Mouse (Mus musculus): Measurements from ENCODE around the gene Cpn2. TPM values are rescaled to one million over a fixed set of nuclear protein-coding genes. Genes with fewer than 3 reads are reported as not detected.

Cpn2 gene
- polyA plus RNA-seq, 1 experiment: 0.54 TPM

DNA sequence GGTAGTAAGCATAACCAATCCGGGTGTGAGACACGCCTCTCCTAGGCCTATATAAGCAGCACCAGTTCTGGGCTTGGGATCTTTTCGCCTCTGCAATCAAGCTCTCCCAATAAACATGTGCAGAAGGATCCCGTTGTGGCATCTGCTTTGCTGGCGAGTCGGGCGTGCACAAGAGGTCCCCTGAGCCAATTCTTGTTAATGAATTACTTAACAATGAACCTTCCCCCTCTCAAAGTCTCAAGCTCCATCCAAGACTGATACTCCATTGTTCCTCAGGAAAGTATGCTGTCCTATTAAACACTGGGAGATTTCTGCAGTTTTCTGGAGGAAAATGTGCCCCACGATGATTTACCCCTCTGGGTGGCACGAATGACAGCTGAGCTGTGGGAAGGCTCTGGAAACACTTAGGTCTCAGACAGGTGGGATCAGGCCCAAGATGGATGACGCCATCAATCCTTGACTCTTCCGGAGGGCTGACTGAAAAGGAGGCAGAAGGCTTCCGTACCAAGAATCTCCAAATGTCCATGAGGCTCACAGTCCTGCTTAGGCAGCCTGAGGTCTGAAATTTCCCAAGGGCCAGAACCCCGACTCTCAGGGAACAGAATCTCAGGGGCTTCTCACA is 46.0 kb downstream of the Cpn2 start:
- WGBS: 95% methylated on average over 13 of the region's 13 CpGs
- TF ChIP-seq POLR2A (IDR thresholded peaks at IDR 0.05; ENCODE audit: control insufficient read depth, extremely low read depth, insufficient read depth, low read length, poor library complexity) (no peak), CTCF (IDR thresholded peaks at IDR 0.05; ENCODE audit: borderline replicate concordance, control insufficient read depth, extremely low read depth, insufficient read depth, low read length, poor library complexity) (no peak)

DNA sequence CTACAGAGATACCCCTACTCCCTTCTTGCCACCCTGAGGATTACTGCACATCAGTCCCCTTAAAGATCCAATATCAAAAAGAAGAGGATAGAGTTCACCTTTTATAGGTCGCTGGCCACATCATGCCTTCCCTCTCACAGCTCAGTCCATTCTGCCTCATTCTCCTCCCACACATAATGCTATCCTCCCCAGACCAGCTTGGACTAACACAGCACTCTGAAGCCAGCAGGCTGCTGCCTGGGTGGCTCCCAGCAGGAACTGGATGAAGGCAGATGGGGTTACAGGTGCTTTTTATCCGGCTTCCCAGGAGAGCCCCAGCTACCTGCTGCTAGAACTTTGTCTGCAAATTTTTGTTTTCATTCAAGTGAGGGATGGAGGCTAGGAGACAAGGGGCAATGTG is 51.5 kb downstream of the Cpn2 start:
- peaks cover 4% of the 10 kb centered on the region for H3K4me1 ChIP-seq (replicated peaks; ENCODE audit: control insufficient read depth, insufficient read depth, low read length)
- TF ChIP-seq CTCF (IDR thresholded peaks at IDR 0.05; ENCODE audit: borderline replicate concordance, control insufficient read depth, extremely low read depth, insufficient read depth, low read length, poor library complexity) (no peak), POLR2A (IDR thresholded peaks at IDR 0.05; ENCODE audit: control insufficient read depth, extremely low read depth, insufficient read depth, low read length, poor library complexity) (no peak)
- no peak for DNase-seq
- no peaks in the 10 kb centered on the region for H3K27me3 ChIP-seq (ENCODE audit: control insufficient read depth, insufficient read depth, low read length)
- WGBS: 86% methylated on average over 2 of the region's 2 CpGs
- H3K36me3 ChIP-seq (ENCODE audit: control insufficient read depth, insufficient read depth, low read length): no peaks in the 10 kb centered on the region
- no peak overlapping the region for H3K27ac ChIP-seq (ENCODE audit: control insufficient read depth, insufficient read depth, low read length)
- no peak overlapping the region for H3K4me3 ChIP-seq (ENCODE audit: control insufficient read depth, insufficient read depth, low read length)

More for the DNA sequence above, 46.0 kb downstream of the Cpn2 start:
- H3K27me3 ChIP-seq (ENCODE audit: control insufficient read depth, insufficient read depth, low read length): no peaks in the 10 kb centered on the region
- no peak overlapping the region for H3K27ac ChIP-seq (ENCODE audit: control insufficient read depth, insufficient read depth, low read length)
- H3K4me3 ChIP-seq (ENCODE audit: control insufficient read depth, insufficient read depth, low read length): no peak overlapping the region
- H3K36me3 ChIP-seq (ENCODE audit: control insufficient read depth, insufficient read depth, low read length): no peaks in the 10 kb centered on the region
- H3K4me1 ChIP-seq (replicated peaks; ENCODE audit: control insufficient read depth, insufficient read depth, low read length): peaks cover 12% of the 10 kb centered on the region
- no peak for DNase-seq

DNA sequence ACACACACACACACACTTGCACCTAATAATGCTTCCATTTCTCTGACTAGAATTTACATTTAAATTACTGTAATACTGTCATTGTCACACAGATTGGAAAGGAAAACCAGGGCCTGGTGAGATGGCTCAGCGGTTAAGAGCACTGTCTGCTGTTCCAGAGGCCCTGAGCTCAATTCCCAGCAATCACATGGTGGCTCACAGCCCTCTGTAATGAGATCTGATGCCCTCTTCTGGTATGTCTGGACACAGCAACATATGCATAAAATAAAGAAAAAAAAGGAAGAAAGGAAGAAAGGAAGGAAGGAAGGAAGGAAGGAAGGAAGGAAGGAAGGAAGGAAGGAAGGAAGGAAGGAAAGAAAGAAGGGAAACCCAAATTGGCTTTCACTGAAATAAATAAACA is 53.7 kb downstream of the Cpn2 start:
- H3K27ac ChIP-seq (ENCODE audit: control insufficient read depth, insufficient read depth, low read length): no peak overlapping the region
- 96% methylated on average over 1 of the region's 1 CpGs for WGBS
- H3K36me3 ChIP-seq (ENCODE audit: control insufficient read depth, insufficient read depth, low read length): no peaks in the 10 kb centered on the region
- TF ChIP-seq POLR2A (IDR thresholded peaks at IDR 0.05; ENCODE audit: control insufficient read depth, extremely low read depth, insufficient read depth, low read length, poor library complexity) (no peak), CTCF (IDR thresholded peaks at IDR 0.05; ENCODE audit: borderline replicate concordance, control insufficient read depth, extremely low read depth, insufficient read depth, low read length, poor library complexity) (no peak)
- H3K27me3 ChIP-seq (ENCODE audit: control insufficient read depth, insufficient read depth, low read length): no peaks in the 10 kb centered on the region
- no peak overlapping the region for H3K4me3 ChIP-seq (ENCODE audit: control insufficient read depth, insufficient read depth, low read length)
- H3K4me1 ChIP-seq (replicated peaks; ENCODE audit: control insufficient read depth, insufficient read depth, low read length): peaks cover 4% of the 10 kb centered on the region
- no peak for DNase-seq

DNA sequence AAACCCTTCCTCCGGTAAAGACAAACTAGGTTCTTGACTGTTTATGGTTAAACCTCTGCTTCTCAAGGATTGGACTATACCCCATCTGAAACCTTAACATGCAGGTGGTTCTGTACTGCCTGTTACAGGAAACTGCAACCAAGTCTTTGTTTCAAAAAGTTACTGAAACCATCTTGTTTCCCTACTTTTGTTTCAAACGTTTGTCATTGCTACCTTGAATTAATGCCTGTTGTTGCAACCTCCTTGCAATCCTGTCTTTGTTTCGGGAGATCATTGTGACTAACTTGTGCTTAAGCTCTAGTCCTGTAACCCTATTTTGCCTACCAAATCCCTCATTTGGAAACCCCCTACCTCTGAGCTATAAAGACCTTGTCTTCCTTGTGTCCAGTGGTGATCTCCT is 55.3 kb downstream of the Cpn2 start:
- DNase-seq: no peak
- no peaks in the 10 kb centered on the region for H3K36me3 ChIP-seq (ENCODE audit: control insufficient read depth, insufficient read depth, low read length)
- H3K27ac ChIP-seq (ENCODE audit: control insufficient read depth, insufficient read depth, low read length): no peak overlapping the region
- peaks cover 4% of the 10 kb centered on the region for H3K4me1 ChIP-seq (replicated peaks; ENCODE audit: control insufficient read depth, insufficient read depth, low read length)
- WGBS: 38% methylated on average over 3 of the region's 3 CpGs
- H3K27me3 ChIP-seq (ENCODE audit: control insufficient read depth, insufficient read depth, low read length): no peaks in the 10 kb centered on the region
- no peak overlapping the region for H3K4me3 ChIP-seq (ENCODE audit: control insufficient read depth, insufficient read depth, low read length)
- no peak for TF ChIP-seq POLR2A (IDR thresholded peaks at IDR 0.05; ENCODE audit: control insufficient read depth, extremely low read depth, insufficient read depth, low read length, poor library complexity)
- TF ChIP-seq CTCF (IDR thresholded peaks at IDR 0.05; ENCODE audit: borderline replicate concordance, control insufficient read depth, extremely low read depth, insufficient read depth, low read length, poor library complexity): no peak

DNA sequence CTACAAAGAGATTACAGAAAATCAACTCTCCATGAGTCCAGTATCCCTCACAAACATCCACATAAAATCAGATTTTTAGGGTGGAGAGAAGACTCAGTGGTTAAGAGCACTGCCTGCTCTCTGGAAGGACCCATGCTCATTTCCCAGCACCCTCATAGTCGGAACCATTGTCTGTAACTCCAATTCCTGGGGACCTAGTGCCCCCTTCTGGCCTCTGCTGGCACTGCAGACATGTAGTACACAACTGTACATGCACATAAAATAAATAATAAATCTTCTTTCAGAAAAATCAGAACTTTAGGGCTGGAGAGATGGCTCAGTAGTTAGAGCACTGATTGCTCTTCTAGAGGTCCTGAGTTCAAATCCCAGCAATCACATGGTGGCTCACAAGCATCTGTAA is 58.0 kb downstream of the Cpn2 start:
- no peak overlapping the region for H3K4me3 ChIP-seq (ENCODE audit: control insufficient read depth, insufficient read depth, low read length)
- H3K27me3 ChIP-seq (ENCODE audit: control insufficient read depth, insufficient read depth, low read length): no peaks in the 10 kb centered on the region
- H3K36me3 ChIP-seq (ENCODE audit: control insufficient read depth, insufficient read depth, low read length): no peaks in the 10 kb centered on the region
- H3K27ac ChIP-seq (ENCODE audit: control insufficient read depth, insufficient read depth, low read length): no peak overlapping the region
- 100% methylated on average over 1 of the region's 1 CpGs for WGBS
- TF ChIP-seq CTCF (IDR thresholded peaks at IDR 0.05; ENCODE audit: borderline replicate concordance, control insufficient read depth, extremely low read depth, insufficient read depth, low read length, poor library complexity) (no peak), POLR2A (IDR thresholded peaks at IDR 0.05; ENCODE audit: control insufficient read depth, extremely low read depth, insufficient read depth, low read length, poor library complexity) (no peak)
- H3K4me1 ChIP-seq (replicated peaks; ENCODE audit: control insufficient read depth, insufficient read depth, low read length): peaks cover 4% of the 10 kb centered on the region
- DNase-seq: no peak

DNA sequence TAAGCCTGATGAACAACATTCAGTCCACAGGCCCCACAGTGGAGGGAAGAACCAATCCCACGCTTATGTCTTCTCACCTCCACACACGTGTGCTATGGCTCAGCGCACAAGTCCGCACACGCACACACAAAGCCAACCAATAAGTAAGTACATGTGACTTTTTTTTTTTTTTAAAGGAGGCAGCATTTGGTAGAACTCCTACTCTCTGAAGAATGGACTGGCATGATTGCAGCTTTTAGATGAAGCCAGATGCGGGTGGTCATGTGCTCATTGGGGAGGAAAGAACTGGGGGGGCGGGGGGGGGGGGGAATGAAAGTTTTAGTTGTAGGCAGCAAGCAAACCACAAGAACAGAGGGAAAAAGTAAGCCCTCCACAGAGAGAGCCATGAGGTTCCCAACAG is 59.3 kb downstream of the Cpn2 start:
- no peak for DNase-seq
- Histone ChIP-seq H3K27ac (ENCODE audit: control insufficient read depth, insufficient read depth, low read length) (no peak overlapping the region), H3K27me3 (ENCODE audit: control insufficient read depth, insufficient read depth, low read length) (no peaks in the 10 kb centered on the region), H3K4me1 (replicated peaks; ENCODE audit: control insufficient read depth, insufficient read depth, low read length) (peaks cover 4% of the 10 kb centered on the region), H3K4me3 (ENCODE audit: control insufficient read depth, insufficient read depth, low read length) (no peak overlapping the region), H3K36me3 (ENCODE audit: control insufficient read depth, insufficient read depth, low read length) (no peaks in the 10 kb centered on the region)
- 88% methylated on average over 7 of the region's 7 CpGs for WGBS
- TF ChIP-seq CTCF (IDR thresholded peaks at IDR 0.05; ENCODE audit: borderline replicate concordance, control insufficient read depth, extremely low read depth, insufficient read depth, low read length, poor library complexity) (no peak), POLR2A (IDR thresholded peaks at IDR 0.05; ENCODE audit: control insufficient read depth, extremely low read depth, insufficient read depth, low read length, poor library complexity) (no peak)
